Mouse (Mus musculus): ENCODE data around the gene Ltk. TPM values are rescaled to one million over a fixed set of nuclear protein-coding genes. Genes with fewer than 3 reads are reported as not detected.

Ltk gene
- polyA plus RNA-seq (2017; shearing (Covaris generic)), result 1 to 10 TPM in 1 of 2 experiments, under 1 TPM in 1; 0.57 to 2.0 TPM

GRCm38 (mm10) chr2:119760251-119760650, at the start of gene Ltk:
TSS of gene Ltk (minus strand) at chr2:119760431.

DNA sequence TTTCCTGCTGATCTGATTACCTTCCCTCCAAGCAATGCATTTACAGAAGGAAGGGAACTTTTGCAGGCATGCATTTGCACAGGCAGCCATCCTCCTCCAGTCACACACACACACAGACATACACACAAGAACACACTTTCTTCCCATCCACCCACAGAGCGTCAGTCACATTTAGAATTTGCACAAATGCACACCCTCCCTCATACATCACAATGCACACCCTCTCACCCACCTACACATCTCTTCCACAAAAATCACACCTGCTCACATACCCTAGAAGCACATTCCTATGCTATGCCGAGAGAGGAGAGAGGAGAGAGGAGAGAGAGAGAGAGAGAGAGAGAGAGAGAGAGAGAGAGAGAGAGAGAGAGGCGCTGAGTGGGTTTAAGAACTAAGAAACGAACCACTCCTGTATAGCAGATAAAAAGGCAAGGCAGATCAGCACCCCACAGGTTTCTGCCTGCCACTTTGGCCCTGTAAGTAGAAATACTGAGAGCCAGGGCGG, 37.1 kb upstream of the Ltk start, which contains the start of gene Tyro3:
Gene Tyro3, plus strand, starts transcription at position 455 of the 505 bp plus-strand sequence.

GRCm38 (mm10) chr2:119787206-119787883, 27.1 kb upstream of the Ltk start, which contains the start of gene Rpap1:
TSS of gene Rpap1 (minus strand) at chr2:119787537.

DNA sequence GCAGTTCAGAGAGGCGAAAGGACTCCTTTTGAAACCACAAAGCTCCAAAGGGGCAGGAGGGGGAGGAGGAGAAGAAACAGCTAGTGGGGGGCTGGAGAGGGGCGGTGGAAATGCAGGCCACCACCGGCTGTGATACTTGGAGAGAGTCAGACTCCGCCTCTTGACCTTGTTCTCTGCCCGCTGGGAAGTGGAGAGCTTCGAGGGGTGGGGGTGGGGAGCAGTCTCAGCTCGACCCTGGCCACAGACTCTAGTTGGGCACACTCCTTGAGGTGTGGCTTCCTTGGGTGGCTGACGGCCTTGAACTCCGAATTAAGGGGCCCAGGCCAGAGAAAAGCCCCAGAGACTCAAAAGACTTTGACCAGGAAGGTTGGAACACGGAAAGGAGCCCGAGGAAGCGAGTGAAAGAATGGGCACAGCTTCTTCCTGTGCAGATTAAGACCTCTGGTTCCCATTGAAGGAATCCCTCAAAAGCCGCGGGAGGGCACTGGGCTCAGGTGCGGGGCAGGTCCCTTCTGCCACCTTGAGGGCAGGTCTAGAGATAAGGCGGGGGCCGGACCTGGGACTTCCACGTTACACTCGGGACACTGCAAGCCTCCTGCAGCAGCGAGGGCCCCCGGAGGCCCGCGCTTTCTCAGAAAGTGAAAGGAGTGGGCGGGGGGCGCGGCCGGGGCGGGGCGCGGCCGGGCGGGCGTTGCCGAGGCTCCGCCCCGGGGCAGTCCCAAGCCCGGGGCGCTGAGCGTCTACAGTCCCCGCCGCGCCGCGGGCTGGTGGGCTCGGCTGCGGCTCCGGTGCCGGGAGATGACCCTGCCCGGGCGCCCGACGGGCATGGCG, 18.4 kb downstream of the Ltk start, which contains the start of gene Itpka:
Gene Itpka, plus strand, starts transcription at position 757 of the 831 bp plus-strand sequence.

Other genes with a start within 250 kb of the Ltk start
- gene Exd1, start 212.8 kb downstream of the Ltk start, polyA plus RNA-seq (2017; shearing (Covaris generic)), result under 1 TPM in 1 of 2 experiments, not detected in 1; 0.28 TPM
- gene Chp1, start 212.7 kb downstream of the Ltk start, polyA plus RNA-seq (2017; shearing (Covaris generic)), result 10 to 100 TPM; 71.1 to 77.2 TPM
- gene Nusap1, start 142.1 kb downstream of the Ltk start, polyA plus RNA-seq (2017; shearing (Covaris generic)), result 10 to 100 TPM; 15.9 to 19.7 TPM
- gene Oip5, start 142.0 kb downstream of the Ltk start, polyA plus RNA-seq (2017; shearing (Covaris generic)), result 1 to 10 TPM; 6.6 to 8.3 TPM
- gene Ndufaf1, start 97.6 kb downstream of the Ltk start, polyA plus RNA-seq (2017; shearing (Covaris generic)), result 10 to 100 TPM; 29.9 to 37.0 TPM
- gene Rtf1, start 85.4 kb downstream of the Ltk start, polyA plus RNA-seq (2017; shearing (Covaris generic)), result 10 to 100 TPM; 55.1 to 93.3 TPM
- 1 to 10 TPM; 1.1 to 1.5 TPM for gene Itpka, start 18.1 kb downstream of the Ltk start, polyA plus RNA-seq (2017; shearing (Covaris generic))
- 10 to 100 TPM; 17.8 to 24.4 TPM for gene Rpap1, start 27.1 kb upstream of the Ltk start, polyA plus RNA-seq (2017; shearing (Covaris generic))
- 1 to 10 TPM; 4.4 to 6.4 TPM for gene Tyro3, start 37.3 kb upstream of the Ltk start, polyA plus RNA-seq (2017; shearing (Covaris generic))
- 10 to 100 TPM; 23.3 to 23.8 TPM for gene Mga, start 136.8 kb upstream of the Ltk start, polyA plus RNA-seq (2017; shearing (Covaris generic))
- 1 to 10 TPM; 2.4 to 5.8 TPM for gene Mapkbp1, start 212.3 kb upstream of the Ltk start, polyA plus RNA-seq (2017; shearing (Covaris generic))

Data from activated CD4-positive, CD25-positive, alpha-beta regulatory T cell (primary cell).